Mouse (Mus musculus) embryonic fibroblast, embryonic 13.5 days (primary cell): ENCODE results near the gene Myh9.
"Not testable (repeated sequence)": the region's sequence is repeated elsewhere in the genome, so short reads cannot be mapped to it uniquely, and the experiment has no call there.

ENCODE experiments used
- CTCF ChIP-seq: IDR thresholded peaks from 2 replicates; pipeline ENCODE4 v1.5.1; 2011; ENCODE audit warnings: mild to moderate bottlenecking, control low read depth, low read length, moderate library complexity, borderline replicate concordance; ENCODE audit not compliant: insufficient read depth
- POLR2A ChIP-seq: IDR thresholded peaks from 2 replicates; pipeline ENCODE4 v1.6.1; 2011; ENCODE audit warnings: low read depth, mild to moderate bottlenecking, control low read depth, low read length, moderate library complexity

DNA sequence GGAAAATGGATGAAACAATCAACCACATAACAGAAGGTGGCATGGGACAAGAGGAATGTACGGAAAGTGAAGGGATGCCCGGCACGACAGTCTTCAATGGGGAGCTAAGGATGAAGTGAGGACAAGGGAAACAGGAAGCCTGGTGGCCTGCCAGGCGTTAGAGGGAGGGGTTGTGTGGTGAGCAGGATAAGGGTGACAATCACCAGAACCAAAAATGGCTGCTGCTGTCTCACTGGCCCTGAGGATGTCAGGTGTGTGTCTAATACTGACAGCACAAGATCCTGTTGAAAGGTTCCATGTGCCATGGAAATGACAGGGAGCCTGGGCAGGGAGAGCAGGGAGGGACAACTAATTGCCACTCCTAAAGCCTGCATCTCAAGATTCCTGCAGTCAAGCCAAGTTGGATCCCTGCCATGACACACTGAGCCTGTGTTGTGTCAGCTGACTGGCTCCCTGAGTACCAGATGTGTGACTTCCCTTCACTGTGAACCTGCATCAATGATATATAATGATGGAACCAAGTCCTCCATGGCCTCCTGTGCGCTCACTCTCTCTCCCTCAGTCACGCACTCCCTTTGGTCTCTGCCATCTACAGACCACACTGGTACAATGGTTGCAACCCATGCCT lies 116.5 kb downstream of the Myh9 start:
- not testable (repeated sequence) for TF ChIP-seq CTCF, POLR2A
